In genomic region chr17:30737797-30738196, GRCm38 (mm10) we compare ENCODE assay signal across 10 mouse cellular contexts.
A peak's percentile ranks its signal among the peaks of the same experiment; 100 is the strongest.
DNase-seq lines count a peak whose midpoint lies in the region; ATAC-seq and TF ChIP-seq lines count a peak whose summit lies in the region.
"Had no signal": no experiment of that assay in that cellular context is flagged by ENCODE, and none has a peak within 500 bp of the region (broad histone marks: within the 10 kb centered on the region; RNA-seq: fewer than 3 reads in every experiment).

No protein-coding gene starts in this region.

- no peak overlapping the region for H3K4me3 ChIP-seq in layer of hippocampus, adult 2 months
- no peak overlapping the region for H3K4me3 ChIP-seq in G1E (ENCODE audit: low read depth, low read length)
- H3K4me3 ChIP-seq: heart, embryonic 15.5 days; midbrain, embryonic 12.5 days had no signal

- no peaks in the 10 kb centered on the region for H3K27me3 ChIP-seq in G1E (ENCODE audit: insufficient read depth, low read length)
- no peaks in the 10 kb centered on the region; the same call in 1 of the 2 replicates for H3K27me3 ChIP-seq in splenic B cell, adult 2 months (ENCODE audit: control insufficient read depth, insufficient read depth, low read length, poor library complexity, severe bottlenecking)
- H3K27me3 ChIP-seq: heart, embryonic 15.5 days; midbrain, embryonic 12.5 days had no signal

- peaks cover 35% of the 10 kb centered on the region for H3K9me3 ChIP-seq in G1E (replicated peaks)

- TF ChIP-seq CTCF in layer of hippocampus, adult 2 months (conservative IDR thresholded peaks at IDR 0.05): peak; percentile 88
- TF ChIP-seq CTCF in G1E (IDR thresholded peaks at IDR 0.05; ENCODE audit: low read depth, low read length): peak; percentile 50

- peaks cover 52% of the 10 kb centered on the region for H3K36me3 ChIP-seq in G1E (replicated peaks)
- H3K36me3 ChIP-seq in splenic B cell, adult 2 months (ENCODE audit: control insufficient read depth, insufficient read depth, low read length, poor library complexity, severe bottlenecking): no peaks in the 10 kb centered on the region
- H3K36me3 ChIP-seq: heart, embryonic 15.5 days; midbrain, embryonic 12.5 days had no signal

- no peak overlapping the region for H3K27ac ChIP-seq in layer of hippocampus, adult 2 months
- H3K27ac ChIP-seq: heart, embryonic 15.5 days; midbrain, embryonic 12.5 days had no signal

- no peak for ATAC-seq in CD4-positive, CD25-positive, alpha-beta regulatory T cell, adult 4 months
- no peak for ATAC-seq in G1E (ENCODE audit: extremely low read depth, insufficient number of reproducible peaks, low FRiP score, poor library complexity, severe bottlenecking)

- peak; percentile 51 for DNase-seq in CD4-positive, CD25-positive, alpha-beta regulatory T cell, adult 2 months (ENCODE audit: low read depth, low spot score)
- DNase-seq in layer of hippocampus, adult 2 months (ENCODE audit: low spot score in 2 of 2): peak in 1 of 2 experiments; percentile 60
- no peak for DNase-seq in layer of hippocampus, postnatal 36 days
- peak; percentile 29 for DNase-seq in G1E (ENCODE audit: low spot score)
- DNase-seq in cerebellum, adult 11-12 months: peak; percentile 11
- DNase-seq in layer of hippocampus, postnatal 10 days (ENCODE audit: low spot score in 2 of 2): peak; percentile 56 to 69
- DNase-seq in splenic B cell, adult 2 months (ENCODE audit: low read depth, low spot score): peak; percentile 25

- H3K4me1 ChIP-seq in G1E (ENCODE audit: insufficient read depth, low read depth, low read length): no peaks in the 10 kb centered on the region
- H3K4me1 ChIP-seq: heart, embryonic 15.5 days; midbrain, embryonic 12.5 days had no signal

Comparison
In these comparisons a context has a peak if more than half of its experiments do, and no peak if none do; other contexts are left out.
1. DNase-seq: peak in CD4-positive, CD25-positive, alpha-beta regulatory T cell, adult 2 months (single experiment), G1E (single experiment), cerebellum, adult 11-12 months (single experiment), layer of hippocampus, postnatal 10 days (2 of 2) and splenic B cell, adult 2 months (single experiment); none in layer of hippocampus, postnatal 36 days (0 of 2).